Mouse (Mus musculus) skeletal muscle tissue, postnatal 0 days (tissue): ENCODE results near the gene Dmxl2. TPM values are rescaled to one million over a fixed set of nuclear protein-coding genes. Genes with fewer than 3 reads are reported as not detected.

ENCODE experiments used
- polyA plus RNA-seq: library from polyadenylated mRNA; unstranded; fragments of >200 nt; fragmentation: Nextera tagmentation; extraction: Ambion mirVana; gene quantifications from 2 replicates; pipeline ENCODE4 v1.2.1, GENCODE M21; 2015

Dmxl2 gene
- 2.4 and 2.5 TPM in 2 replicates for polyA plus RNA-seq

GRCm38 (mm10) chr9:54501453-54502110, at the start of gene Dmxl2:
Gene Dmxl2, minus strand, starts transcription at chr9:54501626.

GRCm38 (mm10) chr9:54538684-54539083, 37.3 kb upstream of the Dmxl2 start, which contains the start of gene Sh2d7:
Gene Sh2d7, plus strand, starts transcription at chr9:54538984.

Other genes with a start within 250 kb of the Dmxl2 start
- gene Cyp19a1, start 233.5 kb downstream of the Dmxl2 start, polyA plus RNA-seq: not detected in 2 replicates
- 0.10 and 0.14 TPM in 2 replicates for gene Gldn, start 215.1 kb downstream of the Dmxl2 start, polyA plus RNA-seq
- not detected in 2 replicates for gene Sh2d7, start 37.4 kb upstream of the Dmxl2 start, polyA plus RNA-seq
- 18.8 and 32.0 TPM in 2 replicates for gene Cib2, start 58.6 kb upstream of the Dmxl2 start, polyA plus RNA-seq
- gene Idh3a, start 84.7 kb upstream of the Dmxl2 start, polyA plus RNA-seq: 625 and 706 TPM in 2 replicates
- 0.60 and 3.0 TPM in 2 replicates for gene Acsbg1, start 160.2 kb upstream of the Dmxl2 start, polyA plus RNA-seq
- 30.4 and 30.8 TPM in 2 replicates for gene Dnaja4, start 197.2 kb upstream of the Dmxl2 start, polyA plus RNA-seq
- 68.7 and 78.0 TPM in 2 replicates for gene Wdr61, start 232.9 kb upstream of the Dmxl2 start, polyA plus RNA-seq